Comparison of ENCODE assay signal across 25 mouse cellular contexts in the genomic region with DNA sequence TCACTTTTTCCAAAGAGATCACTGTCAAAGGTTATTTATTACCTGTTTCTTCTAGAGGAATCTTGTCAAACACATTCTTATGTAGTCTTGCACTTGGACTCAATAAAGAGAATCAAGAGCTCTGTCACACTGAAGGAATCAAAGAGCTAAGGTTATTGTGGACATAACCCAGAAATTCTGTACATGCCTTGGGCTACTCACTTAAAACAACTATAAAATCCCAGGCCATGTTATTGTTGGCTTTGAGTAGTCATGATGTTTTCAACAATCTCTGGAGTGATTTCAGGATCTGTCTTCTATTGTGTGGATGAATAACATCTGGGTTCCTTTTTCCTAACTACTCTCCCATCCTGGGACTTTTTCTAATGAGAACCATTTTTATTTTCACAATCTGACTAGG.
DNase-seq lines count a peak whose midpoint lies in the region; ATAC-seq and TF ChIP-seq lines count a peak whose summit lies in the region.
"Had no signal": no experiment of that assay in that cellular context is flagged by ENCODE, and none has a peak within 500 bp of the region (broad histone marks: within the 10 kb centered on the region; RNA-seq: fewer than 3 reads in every experiment).

No protein-coding gene starts in this region.

- no peaks in the 10 kb centered on the region for H3K27me3 ChIP-seq in heart, postnatal 0 days (ENCODE audit: control insufficient read depth, insufficient read depth, low read length)
- H3K27me3 ChIP-seq in kidney, embryonic 15.5 days = no peaks in the 10 kb centered on the region
- H3K27me3 ChIP-seq in intestine, postnatal 0 days (replicated peaks; ENCODE audit: control insufficient read depth, insufficient read depth, low read length) = no peaks in the 10 kb centered on the region
- H3K27me3 ChIP-seq: embryonic facial prominence, embryonic 15.5 days; forebrain, embryonic 12.5 days; heart, embryonic 15.5 days; hindbrain, embryonic 13.5 days; limb, embryonic 12.5 days; lung, embryonic 15.5 days had no signal

- no peak overlapping the region for H3K4me2 ChIP-seq in heart, postnatal 0 days (ENCODE audit: low read depth, low read length)
- no peak overlapping the region for H3K4me2 ChIP-seq in kidney, embryonic 15.5 days
- no peak overlapping the region for H3K4me2 ChIP-seq in intestine, postnatal 0 days (replicated peaks; ENCODE audit: low read depth)
- H3K4me2 ChIP-seq: embryonic facial prominence, embryonic 15.5 days; forebrain, embryonic 12.5 days; heart, embryonic 15.5 days; hindbrain, embryonic 13.5 days; limb, embryonic 12.5 days; liver, embryonic 11.5 days; lung, embryonic 15.5 days had no signal

- peak; percentile 36 to 37 for DNase-seq in heart, adult 18-20 months
- DNase-seq in heart, postnatal 4 days = no peak
- DNase-seq in heart, postnatal 0 days (ENCODE audit: low spot score) = peak; percentile 33
- DNase-seq in heart, postnatal 25 days (ENCODE audit: low spot score) = no peak
- DNase-seq in kidney, adult 11 months = no peak
- DNase-seq in brain, embryonic 14.5 days (ENCODE audit: low read depth) = peak; percentile 16
- DNase-seq: adrenal gland, postnatal 10 days; cerebellum, adult 11 months; cerebellum, adult 9-10 months; cerebellum, postnatal 36 days; forebrain, postnatal 0 days; gastrocnemius, postnatal 10 days; thymus, postnatal 4 days had no signal

- no peaks in the 10 kb centered on the region for H3K9me3 ChIP-seq in heart, postnatal 0 days (replicated peaks; ENCODE audit: control insufficient read depth, low read length)
- no peaks in the 10 kb centered on the region for H3K9me3 ChIP-seq in kidney, embryonic 15.5 days (replicated peaks)
- H3K9me3 ChIP-seq in intestine, postnatal 0 days (ENCODE audit: control insufficient read depth) = no peaks in the 10 kb centered on the region
- H3K9me3 ChIP-seq: embryonic facial prominence, embryonic 15.5 days; forebrain, embryonic 12.5 days; heart, embryonic 15.5 days; hindbrain, embryonic 13.5 days; limb, embryonic 12.5 days; lung, embryonic 15.5 days; midbrain, embryonic 10.5 days had no signal

- no peaks in the 10 kb centered on the region for H3K36me3 ChIP-seq in heart, postnatal 0 days (replicated peaks; ENCODE audit: control insufficient read depth, insufficient read depth, low read length)
- H3K36me3 ChIP-seq in kidney, embryonic 15.5 days = no peaks in the 10 kb centered on the region
- no peaks in the 10 kb centered on the region for H3K36me3 ChIP-seq in intestine, postnatal 0 days (ENCODE audit: control insufficient read depth, insufficient read depth)
- H3K36me3 ChIP-seq: embryonic facial prominence, embryonic 15.5 days; forebrain, embryonic 12.5 days; heart, embryonic 15.5 days; hindbrain, embryonic 13.5 days; limb, embryonic 12.5 days; lung, embryonic 15.5 days; midbrain, embryonic 10.5 days had no signal

- TF ChIP-seq POLR2A in brain, embryonic 14.5 days (IDR thresholded peaks at IDR 0.05; ENCODE audit: borderline replicate concordance, extremely low read depth, insufficient read depth, insufficient read length, poor library complexity, severe bottlenecking) = no peak

- no peak for TF ChIP-seq CTCF in heart, postnatal 0 days (IDR thresholded peaks at IDR 0.05; ENCODE audit: low read depth)
- no peak for TF ChIP-seq CTCF in brain, embryonic 14.5 days (IDR thresholded peaks at IDR 0.05; ENCODE audit: borderline replicate concordance, extremely low read depth, insufficient read depth, insufficient read length)
- no peak for TF ChIP-seq CTCF in intestine, postnatal 0 days (IDR thresholded peaks at IDR 0.05; ENCODE audit: low read depth)

- no peak overlapping the region for H3K4me3 ChIP-seq in heart, postnatal 0 days (ENCODE audit: low read depth, low read length)
- no peak overlapping the region for H3K4me3 ChIP-seq in kidney, embryonic 15.5 days (replicated peaks)
- no peak overlapping the region for H3K4me3 ChIP-seq in intestine, postnatal 0 days (ENCODE audit: low read depth, low read length)
- H3K4me3 ChIP-seq: embryonic facial prominence, embryonic 15.5 days; forebrain, embryonic 12.5 days; heart, embryonic 15.5 days; hindbrain, embryonic 13.5 days; limb, embryonic 12.5 days; lung, embryonic 15.5 days; midbrain, embryonic 10.5 days had no signal

- intact Hi-C loops in heart, postnatal 25 days (cut with DNase I) = no loop called here

- no peak for ATAC-seq in heart, postnatal 0 days (ENCODE audit: insufficient read depth, low read depth)
- peak; percentile 88 for ATAC-seq in kidney, embryonic 15.5 days (replicated peaks; ENCODE audit: low FRiP score)
- no peak for ATAC-seq in intestine, postnatal 0 days
- ATAC-seq: forebrain, postnatal 0 days; intestine, embryonic 16.5 days; Patski had no signal

- no peak for TF ChIP-seq EP300 in heart, postnatal 0 days (IDR thresholded peaks at IDR 0.05; ENCODE audit: low read depth)

- no peaks in the 10 kb centered on the region for H3K4me1 ChIP-seq in heart, postnatal 0 days (ENCODE audit: control insufficient read depth, insufficient read depth)
- H3K4me1 ChIP-seq in kidney, embryonic 15.5 days = no peaks in the 10 kb centered on the region
- H3K4me1 ChIP-seq in intestine, postnatal 0 days (replicated peaks; ENCODE audit: control insufficient read depth, insufficient read depth, low read length) = no peaks in the 10 kb centered on the region
- H3K4me1 ChIP-seq: embryonic facial prominence, embryonic 15.5 days; forebrain, embryonic 12.5 days; heart, embryonic 15.5 days; hindbrain, embryonic 13.5 days; limb, embryonic 12.5 days; lung, embryonic 15.5 days; midbrain, embryonic 10.5 days had no signal

- H3K27ac ChIP-seq in heart, postnatal 0 days (ENCODE audit: low read depth) = no peak overlapping the region
- peak overlapping the region; percentile 66; the same call in 1 of the 2 replicates for H3K27ac ChIP-seq in kidney, embryonic 15.5 days
- H3K27ac ChIP-seq in intestine, postnatal 0 days (ENCODE audit: low read depth, low read length) = no peak overlapping the region
- H3K27ac ChIP-seq: embryonic facial prominence, embryonic 15.5 days; forebrain, embryonic 12.5 days; heart, embryonic 15.5 days; hindbrain, embryonic 13.5 days; limb, embryonic 12.5 days; lung, embryonic 15.5 days; midbrain, embryonic 10.5 days had no signal

- H3K9ac ChIP-seq in heart, postnatal 0 days (replicated peaks; ENCODE audit: low read depth, low read length) = no peak overlapping the region
- no peak overlapping the region for H3K9ac ChIP-seq in kidney, embryonic 15.5 days
- H3K9ac ChIP-seq in intestine, postnatal 0 days (ENCODE audit: low read depth, low read length) = no peak overlapping the region
- H3K9ac ChIP-seq: embryonic facial prominence, embryonic 15.5 days; forebrain, embryonic 12.5 days; forebrain, postnatal 0 days; heart, embryonic 15.5 days; hindbrain, embryonic 13.5 days; limb, embryonic 12.5 days; lung, embryonic 15.5 days had no signal

Comparison
In these comparisons a context has a peak if more than half of its experiments do, and no peak if none do; other contexts are left out.
1. DNase-seq: peak in heart, adult 18-20 months (2 of 2), heart, postnatal 0 days (single experiment) and brain, embryonic 14.5 days (single experiment); none in heart, postnatal 4 days (single experiment), heart, postnatal 25 days (single experiment) and kidney, adult 11 months (single experiment).